Mouse (Mus musculus): ENCODE results near the gene Fcgrt.
"Not testable (repeated sequence)": the region's sequence is repeated elsewhere in the genome, so short reads cannot be mapped to it uniquely, and the experiment has no call there.

Fcgrt gene

GRCm38 (mm10) chr7:45103652-45104180, at the start of gene Fcgrt:
Gene Fcgrt, minus strand, starts transcription at chr7:45103851.
- peak; percentile 97 to 98 for DNase-seq

GRCm38 (mm10) chr7:45153052-45153451, 49.4 kb upstream of the Fcgrt start:
- DNase-seq = not testable (repeated sequence)

- DNase-seq = peak; percentile 62 to 68
Observed at GRCm38 (mm10) chr7:45151303-45151702, 47.7 kb upstream of the Fcgrt start.

- no peak for DNase-seq
Observed at GRCm38 (mm10) chr7:45150321-45150720, 46.7 kb upstream of the Fcgrt start.

- peak in 1 of 2 experiments; percentile 53 for DNase-seq
Observed at GRCm38 (mm10) chr7:45149545-45149944, 45.9 kb upstream of the Fcgrt start.

GRCm38 (mm10) chr7:45148534-45149098, 45.0 kb upstream of the Fcgrt start:
- DNase-seq = no peak

GRCm38 (mm10) chr7:45147899-45148298, 44.2 kb upstream of the Fcgrt start:
- no peak for DNase-seq

- no peak for DNase-seq
Observed at GRCm38 (mm10) chr7:45147267-45147666, 43.6 kb upstream of the Fcgrt start.

GRCm38 (mm10) chr7:45145460-45145859, 41.8 kb upstream of the Fcgrt start:
- no peak for DNase-seq

GRCm38 (mm10) chr7:45144368-45145174, 40.9 kb upstream of the Fcgrt start:
- peak in 1 of 2 experiments; percentile 45 for DNase-seq

- no peak for DNase-seq
Observed at GRCm38 (mm10) chr7:45141914-45142313, 38.3 kb upstream of the Fcgrt start.

- no peak for DNase-seq
Observed at GRCm38 (mm10) chr7:45141319-45141718, 37.7 kb upstream of the Fcgrt start.

- DNase-seq = no peak
Observed at GRCm38 (mm10) chr7:45139904-45140723, 36.5 kb upstream of the Fcgrt start.

GRCm38 (mm10) chr7:45138403-45138802, 34.8 kb upstream of the Fcgrt start:
- DNase-seq = no peak

GRCm38 (mm10) chr7:45137171-45138006, 33.7 kb upstream of the Fcgrt start:
- no peak for DNase-seq

- peak; percentile 93 to 96 for DNase-seq
Observed at GRCm38 (mm10) chr7:45135993-45136567, 32.4 kb upstream of the Fcgrt start, which contains the start of the genes Gm45713 and Flt3l. Gene Gm45713, minus strand, starts transcription at chr7:45136231. Gene Flt3l, minus strand, starts transcription at chr7:45136432.

- DNase-seq = no peak
Observed at GRCm38 (mm10) chr7:45135370-45135769, 31.7 kb upstream of the Fcgrt start.

- DNase-seq = peak in 1 of 2 experiments; percentile 57
Observed at GRCm38 (mm10) chr7:45134544-45135026, 30.9 kb upstream of the Fcgrt start.

- DNase-seq = no peak
Observed at GRCm38 (mm10) chr7:45133446-45134159, 30.0 kb upstream of the Fcgrt start.

GRCm38 (mm10) chr7:45131850-45132249, 28.2 kb upstream of the Fcgrt start:
- no peak for DNase-seq
